Mouse (Mus musculus) adrenal gland (tissue): ENCODE data around the gene Olfr544.

Experiments
- intact Hi-C: fragments of 180-260 bp; cut with DNase I; formaldehyde crosslinking; loops from one replicate; pipeline ENCODE4 v1.15.1; 2025

The Olfr544 gene

GRCm38 (mm10) chr7:102478926-102479325 is 9.2 kb downstream of the Olfr544 start:
- intact Hi-C loops = no loop called here

- intact Hi-C loops = no loop called here
These were observed 9.7 kb downstream of the Olfr544 start for GRCm38 (mm10) chr7:102478425-102478824.

- intact Hi-C loops = no loop called here
These were observed 10.7 kb downstream of the Olfr544 start for GRCm38 (mm10) chr7:102477377-102477776.

- intact Hi-C loops = no loop called here
These were observed 11.5 kb downstream of the Olfr544 start for GRCm38 (mm10) chr7:102476601-102477000.

GRCm38 (mm10) chr7:102472675-102473074 is 15.4 kb downstream of the Olfr544 start:
- intact Hi-C loops = no loop called here

GRCm38 (mm10) chr7:102467566-102467965 is 20.5 kb downstream of the Olfr544 start:
- intact Hi-C loops = no loop called here

GRCm38 (mm10) chr7:102458618-102459380 is 29.3 kb downstream of the Olfr544 start:
- intact Hi-C loops = no loop called here

GRCm38 (mm10) chr7:102446438-102446837 is 41.7 kb downstream of the Olfr544 start:
- intact Hi-C loops = no loop called here

GRCm38 (mm10) chr7:102444301-102444700 is 43.8 kb downstream of the Olfr544 start:
- intact Hi-C loops = loop anchor here (5.0 kb wide), 1 partner anchor 38 kb away; the partner anchor contains the start of gene Olfr543

- intact Hi-C loops = loop anchor here (5.0 kb wide), 1 partner anchor 40 kb away; the partner anchor contains the start of gene Olfr543
These were observed 45.7 kb downstream of the Olfr544 start for GRCm38 (mm10) chr7:102442432-102442831.

- intact Hi-C loops = loop anchor here (5.0 kb wide), 1 partner anchor 40 kb away; the partner anchor contains the start of gene Olfr543
These were observed 46.3 kb downstream of the Olfr544 start, which contains the start of gene Rrm1 for GRCm38 (mm10) chr7:102441657-102442391. Gene Rrm1 (plus strand): TSS chr7:102441695.

GRCm38 (mm10) chr7:102440822-102441656 is 47.1 kb downstream of the Olfr544 start:
- intact Hi-C loops = loop anchor here (5.0 kb wide), 1 partner anchor 41 kb away; the partner anchor contains the start of gene Olfr543

GRCm38 (mm10) chr7:102434344-102434743 is 53.8 kb downstream of the Olfr544 start:
- intact Hi-C loops = no loop called here
